Mouse (Mus musculus): ENCODE results near the gene Kbtbd12. TPM values are rescaled to one million over a fixed set of nuclear protein-coding genes. Genes with fewer than 3 reads are reported as not detected.

Gene Kbtbd12
- polyA plus RNA-seq, 1 experiment from 2014 or later: 1.1 TPM

DNA sequence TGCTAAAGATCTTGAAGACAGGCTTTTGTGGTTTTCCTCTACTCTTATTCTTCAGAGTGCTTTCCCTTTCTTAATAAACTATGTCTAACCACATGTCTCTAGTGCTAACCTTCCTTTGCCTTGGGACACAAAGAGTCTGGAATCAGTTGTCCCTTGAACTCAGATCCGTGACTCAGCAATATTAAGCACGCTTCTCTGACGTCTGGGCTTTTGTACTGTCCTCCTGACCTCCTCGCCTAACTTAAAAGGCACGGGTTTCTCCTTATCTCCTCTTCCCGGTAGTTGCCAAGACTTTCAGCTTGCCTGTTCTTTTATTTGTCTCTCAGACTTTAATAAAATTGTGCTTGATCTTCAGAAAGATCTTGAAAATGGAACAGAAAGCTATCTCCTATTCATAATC is 6.5 kb downstream of the Kbtbd12 start:
- 59% methylated on average over 6 of the region's 6 CpGs for WGBS
- no peak overlapping the region for H3K4me2 ChIP-seq (ENCODE audit: low read length)
- ATAC-seq: no peak

DNA sequence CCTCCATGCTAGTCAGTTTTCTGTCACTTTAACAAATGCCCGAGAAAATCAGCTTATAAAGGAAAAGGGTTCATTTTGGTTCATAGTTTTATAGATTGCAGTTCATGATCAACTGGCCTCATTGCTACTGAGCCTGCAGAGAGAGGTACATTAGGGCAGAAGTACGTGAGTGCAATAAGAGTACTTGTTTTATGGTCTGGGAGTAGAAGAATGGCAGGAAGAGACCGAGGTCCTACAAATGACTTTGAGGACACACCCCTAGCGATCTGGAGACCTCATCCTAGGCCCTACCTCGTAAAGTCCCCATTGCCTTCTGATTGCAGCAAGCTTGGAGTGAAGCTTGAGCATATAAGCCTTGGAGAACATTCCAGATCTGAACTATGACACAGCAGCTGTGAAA is 7.2 kb downstream of the Kbtbd12 start:
- H3K27ac ChIP-seq (ENCODE audit: low read length): no peak overlapping the region
- no peak for ATAC-seq

More for the DNA sequence above, 6.5 kb downstream of the Kbtbd12 start:
- no peak overlapping the region for H3K4me3 ChIP-seq (ENCODE audit: low read depth, low read length)
- H3K9ac ChIP-seq (ENCODE audit: low read depth, low read length): no peak overlapping the region
- H3K27me3 ChIP-seq (ENCODE audit: control insufficient read depth, insufficient read depth, low read depth, low read length): no peaks in the 10 kb centered on the region
- no peaks in the 10 kb centered on the region for H3K9me3 ChIP-seq (replicated peaks; ENCODE audit: control insufficient read depth, low read length, poor library complexity, severe bottlenecking)
- no peaks in the 10 kb centered on the region for H3K36me3 ChIP-seq (ENCODE audit: control insufficient read depth, insufficient read depth, low read length)
- no peak overlapping the region for H3K27ac ChIP-seq (ENCODE audit: low read length)
- peaks cover 11% of the 10 kb centered on the region for H3K4me1 ChIP-seq (ENCODE audit: control insufficient read depth, insufficient read depth, low read length)

DNA sequence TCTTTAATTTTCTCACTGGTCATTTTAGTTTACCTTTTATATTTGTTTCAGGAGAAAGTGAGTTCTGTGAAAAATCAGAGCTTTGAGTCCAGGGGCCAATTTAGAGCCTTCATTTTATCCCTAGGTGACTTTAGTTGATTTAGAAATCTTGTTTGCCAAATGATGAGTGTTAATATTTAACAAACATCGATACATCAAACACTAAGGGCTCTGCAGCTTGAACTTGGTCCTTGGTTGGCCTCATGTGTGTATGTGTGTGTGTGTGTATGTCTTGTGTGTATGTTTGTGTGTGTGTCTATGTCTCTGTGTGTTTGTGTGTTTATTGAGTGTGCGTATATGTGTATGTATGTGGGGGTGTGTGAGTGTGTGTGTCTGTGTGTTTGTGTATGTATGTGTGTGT is 7.9 kb downstream of the Kbtbd12 start:
- Histone ChIP-seq H3K27me3 (ENCODE audit: control insufficient read depth, insufficient read depth, low read depth, low read length) (no peaks in the 10 kb centered on the region), H3K9me3 (replicated peaks; ENCODE audit: control insufficient read depth, low read length, poor library complexity, severe bottlenecking) (no peaks in the 10 kb centered on the region), H3K36me3 (ENCODE audit: control insufficient read depth, insufficient read depth, low read length) (no peaks in the 10 kb centered on the region), H3K4me2 (ENCODE audit: low read length) (no peak overlapping the region), H3K4me3 (ENCODE audit: low read depth, low read length) (no peak overlapping the region), H3K9ac (ENCODE audit: low read depth, low read length) (no peak overlapping the region), H3K4me1 (ENCODE audit: control insufficient read depth, insufficient read depth, low read length) (peaks cover 12% of the 10 kb centered on the region), H3K27ac (ENCODE audit: low read length) (no peak overlapping the region)
- no peak for ATAC-seq
- 87% methylated on average over 2 of the region's 2 CpGs for WGBS

More for the DNA sequence above, 7.2 kb downstream of the Kbtbd12 start:
- Histone ChIP-seq H3K9me3 (replicated peaks; ENCODE audit: control insufficient read depth, low read length, poor library complexity, severe bottlenecking) (no peaks in the 10 kb centered on the region), H3K4me2 (ENCODE audit: low read length) (no peak overlapping the region), H3K4me3 (ENCODE audit: low read depth, low read length) (no peak overlapping the region), H3K4me1 (ENCODE audit: control insufficient read depth, insufficient read depth, low read length) (peaks cover 12% of the 10 kb centered on the region), H3K36me3 (ENCODE audit: control insufficient read depth, insufficient read depth, low read length) (no peaks in the 10 kb centered on the region), H3K27me3 (ENCODE audit: control insufficient read depth, insufficient read depth, low read depth, low read length) (no peaks in the 10 kb centered on the region), H3K9ac (ENCODE audit: low read depth, low read length) (no peak overlapping the region)
- 82% methylated on average over 5 of the region's 5 CpGs for WGBS

DNA sequence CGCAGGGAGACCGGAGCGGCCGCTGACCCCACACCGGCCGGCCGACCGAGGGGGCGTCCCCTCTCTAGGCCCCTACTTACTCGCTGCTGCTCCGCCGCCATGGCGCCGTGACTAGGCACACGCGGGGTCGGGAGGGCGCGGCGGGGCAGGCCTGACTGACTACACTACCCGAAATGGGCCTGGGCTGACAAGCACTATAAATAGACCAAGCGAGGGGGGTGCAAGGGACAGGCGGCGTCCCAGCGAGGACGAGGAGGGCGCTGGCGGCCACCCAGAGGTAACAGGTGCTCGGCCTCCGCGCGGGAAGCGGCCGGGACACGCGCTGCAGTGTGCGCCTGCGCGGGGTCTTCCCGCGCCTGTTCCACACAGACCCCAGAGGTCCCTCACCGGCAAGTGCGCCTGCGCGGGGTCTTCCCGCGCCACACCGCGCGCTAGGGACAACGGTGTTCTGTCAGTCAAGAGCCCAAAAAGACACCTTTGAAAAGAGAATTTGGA is 10.4 kb downstream of the Kbtbd12 start:
- under 1% methylated on average over 51 of the region's 51 CpGs for WGBS
- no peaks in the 10 kb centered on the region for H3K9me3 ChIP-seq (replicated peaks; ENCODE audit: control insufficient read depth, low read length, poor library complexity, severe bottlenecking)
- peak; percentile 96 for ATAC-seq
- H3K36me3 ChIP-seq (ENCODE audit: control insufficient read depth, insufficient read depth, low read length): no peaks in the 10 kb centered on the region
- no peaks in the 10 kb centered on the region for H3K27me3 ChIP-seq (ENCODE audit: control insufficient read depth, insufficient read depth, low read depth, low read length)
- H3K27ac ChIP-seq (ENCODE audit: low read length): peak overlapping the region; percentile 90
- peak overlapping the region; percentile 82 for H3K9ac ChIP-seq (ENCODE audit: low read depth, low read length)
- H3K4me3 ChIP-seq (ENCODE audit: low read depth, low read length): peak overlapping the region; percentile 62
- peaks cover 12% of the 10 kb centered on the region for H3K4me1 ChIP-seq (ENCODE audit: control insufficient read depth, insufficient read depth, low read length)
- peak overlapping the region; percentile 97 for H3K4me2 ChIP-seq (ENCODE audit: low read length)

DNA sequence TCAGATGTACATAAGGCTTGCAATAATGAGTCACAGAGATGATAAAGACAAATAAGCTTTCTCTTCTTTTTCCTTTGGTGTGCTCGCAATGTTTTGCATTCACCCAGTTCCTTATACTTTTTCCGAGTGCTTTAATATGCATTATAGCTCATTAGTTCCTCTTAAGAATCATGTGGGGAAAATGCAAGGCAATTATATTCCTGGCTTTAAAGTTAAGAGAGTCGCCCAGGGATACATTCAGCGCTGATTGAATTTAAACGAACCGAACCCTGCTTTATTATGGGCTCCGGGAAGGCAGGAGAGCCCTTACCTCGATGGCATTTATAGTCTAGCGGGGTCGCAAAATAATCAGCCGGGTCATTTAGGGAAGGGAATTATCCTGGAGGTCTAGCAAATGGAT is 10.8 kb downstream of the Kbtbd12 start:
- Histone ChIP-seq H3K4me2 (ENCODE audit: low read length) (peak overlapping the region; percentile 97), H3K36me3 (ENCODE audit: control insufficient read depth, insufficient read depth, low read length) (no peaks in the 10 kb centered on the region), H3K9ac (ENCODE audit: low read depth, low read length) (peak overlapping the region; percentile 82), H3K4me1 (ENCODE audit: control insufficient read depth, insufficient read depth, low read length) (peaks cover 12% of the 10 kb centered on the region), H3K27me3 (ENCODE audit: control insufficient read depth, insufficient read depth, low read depth, low read length) (no peaks in the 10 kb centered on the region), H3K9me3 (replicated peaks; ENCODE audit: control insufficient read depth, low read length, poor library complexity, severe bottlenecking) (no peaks in the 10 kb centered on the region), H3K4me3 (ENCODE audit: low read depth, low read length) (peak overlapping the region; percentile 62), H3K27ac (ENCODE audit: low read length) (peak overlapping the region; percentile 90)
- WGBS: 14% methylated on average over 11 of the region's 11 CpGs
- peak; percentile 62 for ATAC-seq

DNA sequence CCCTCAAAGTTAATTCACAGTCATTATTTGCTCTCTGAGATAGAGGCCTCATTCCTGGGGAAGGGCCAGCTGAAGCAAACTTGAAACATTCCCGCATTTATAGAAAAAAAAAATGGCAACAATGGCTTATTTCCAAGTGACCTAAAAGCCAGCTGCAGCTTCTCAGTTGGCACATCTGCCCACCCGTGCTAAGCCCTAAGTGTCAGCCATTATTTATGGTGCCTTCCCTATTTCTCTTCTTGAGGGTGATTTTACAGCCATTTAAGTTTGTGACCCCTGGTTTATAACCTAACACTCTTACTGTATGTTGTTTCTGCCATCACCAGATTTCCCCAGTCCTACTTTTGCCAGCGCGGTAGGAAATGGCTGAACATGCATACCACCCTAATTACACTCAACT is 11.3 kb downstream of the Kbtbd12 start:
- 63% methylated on average over 4 of the region's 4 CpGs for WGBS

DNA sequence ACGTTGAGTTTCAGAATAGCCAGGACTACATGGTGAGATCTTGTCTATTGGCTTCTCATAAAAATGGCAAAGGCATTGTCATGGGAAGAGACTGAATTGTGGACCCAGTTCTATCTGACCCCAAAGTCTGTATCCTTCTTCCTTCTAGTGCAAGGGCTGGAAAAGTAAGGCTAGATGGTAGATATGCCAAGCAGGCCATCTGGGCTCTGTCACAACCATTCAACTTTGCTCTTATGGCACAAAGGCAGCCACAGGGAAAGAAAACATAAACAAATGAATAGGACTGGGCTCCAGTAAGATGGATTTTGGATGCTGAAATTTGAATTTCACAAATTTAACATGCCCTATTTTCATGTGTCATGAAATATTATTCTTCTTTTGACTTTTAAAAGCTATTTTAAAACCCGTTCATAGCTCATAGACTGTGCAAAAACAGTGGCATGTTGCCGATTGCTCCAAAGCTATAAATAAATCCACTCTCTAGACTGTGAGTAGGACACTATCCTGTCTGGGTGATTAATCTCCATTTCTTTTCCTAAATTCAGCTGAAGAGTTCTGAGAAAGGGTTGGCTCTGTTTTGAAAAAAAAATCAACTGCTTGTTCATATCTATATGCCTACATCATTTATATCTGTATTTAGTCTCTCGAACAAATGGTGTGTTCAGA is 15.8 kb downstream of the Kbtbd12 start:
- no peak overlapping the region for H3K9ac ChIP-seq (ENCODE audit: low read depth, low read length)
- no peak overlapping the region for H3K27ac ChIP-seq (ENCODE audit: low read length)
- ATAC-seq: no peak
- H3K4me1 ChIP-seq (ENCODE audit: control insufficient read depth, insufficient read depth, low read length): peaks cover 9% of the 10 kb centered on the region
- no peaks in the 10 kb centered on the region for H3K9me3 ChIP-seq (replicated peaks; ENCODE audit: control insufficient read depth, low read length, poor library complexity, severe bottlenecking)
- no peaks in the 10 kb centered on the region for H3K36me3 ChIP-seq (ENCODE audit: control insufficient read depth, insufficient read depth, low read length)
- no peaks in the 10 kb centered on the region for H3K27me3 ChIP-seq (ENCODE audit: control insufficient read depth, insufficient read depth, low read depth, low read length)
- 85% methylated on average over 4 of the region's 4 CpGs for WGBS
- H3K4me3 ChIP-seq (ENCODE audit: low read depth, low read length): no peak overlapping the region
- no peak overlapping the region for H3K4me2 ChIP-seq (ENCODE audit: low read length)

More for the DNA sequence above, 11.3 kb downstream of the Kbtbd12 start:
- Histone ChIP-seq H3K4me3 (ENCODE audit: low read depth, low read length) (no peak overlapping the region), H3K27ac (ENCODE audit: low read length) (peak overlapping the region; percentile 55), H3K36me3 (ENCODE audit: control insufficient read depth, insufficient read depth, low read length) (no peaks in the 10 kb centered on the region), H3K9me3 (replicated peaks; ENCODE audit: control insufficient read depth, low read length, poor library complexity, severe bottlenecking) (no peaks in the 10 kb centered on the region), H3K9ac (ENCODE audit: low read depth, low read length) (no peak overlapping the region), H3K27me3 (ENCODE audit: control insufficient read depth, insufficient read depth, low read depth, low read length) (no peaks in the 10 kb centered on the region), H3K4me1 (ENCODE audit: control insufficient read depth, insufficient read depth, low read length) (peaks cover 12% of the 10 kb centered on the region), H3K4me2 (ENCODE audit: low read length) (peak overlapping the region; percentile 97; the same call in 1 of the 2 replicates)
- no peak for ATAC-seq

DNA sequence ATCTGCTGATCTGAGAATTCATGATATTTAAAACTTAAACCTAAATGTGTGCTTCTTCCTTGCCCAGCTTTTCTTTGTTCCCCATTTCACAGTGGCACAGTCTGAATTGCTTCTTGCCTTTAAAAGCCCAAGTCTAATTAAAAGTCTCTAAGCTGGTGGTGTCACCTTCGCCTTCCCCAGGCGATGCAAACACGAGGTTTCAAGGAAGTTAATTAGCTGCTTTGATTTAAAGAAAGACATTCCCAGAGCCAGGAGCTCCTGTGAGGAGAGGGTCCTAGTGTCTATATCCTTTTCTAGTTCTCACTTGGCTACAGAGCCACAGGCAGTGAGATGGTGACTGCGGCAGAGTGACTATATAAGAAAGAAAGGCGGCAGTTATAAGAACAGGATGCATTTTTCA is 18.2 kb downstream of the Kbtbd12 start:
- H3K36me3 ChIP-seq (ENCODE audit: control insufficient read depth, insufficient read depth, low read length): no peaks in the 10 kb centered on the region
- H3K9ac ChIP-seq (ENCODE audit: low read depth, low read length): no peak overlapping the region
- H3K9me3 ChIP-seq (replicated peaks; ENCODE audit: control insufficient read depth, low read length, poor library complexity, severe bottlenecking): no peaks in the 10 kb centered on the region
- H3K4me3 ChIP-seq (ENCODE audit: low read depth, low read length): no peak overlapping the region
- no peak overlapping the region for H3K4me2 ChIP-seq (ENCODE audit: low read length)
- no peak for ATAC-seq
- no peaks in the 10 kb centered on the region for H3K27me3 ChIP-seq (ENCODE audit: control insufficient read depth, insufficient read depth, low read depth, low read length)
- H3K4me1 ChIP-seq (ENCODE audit: control insufficient read depth, insufficient read depth, low read length): peaks cover 3% of the 10 kb centered on the region; the same call in 1 of the 2 replicates
- 29% methylated on average over 5 of the region's 5 CpGs for WGBS
- H3K27ac ChIP-seq (ENCODE audit: low read length): peak overlapping the region; percentile 22; the same call in 1 of the 2 replicates

DNA sequence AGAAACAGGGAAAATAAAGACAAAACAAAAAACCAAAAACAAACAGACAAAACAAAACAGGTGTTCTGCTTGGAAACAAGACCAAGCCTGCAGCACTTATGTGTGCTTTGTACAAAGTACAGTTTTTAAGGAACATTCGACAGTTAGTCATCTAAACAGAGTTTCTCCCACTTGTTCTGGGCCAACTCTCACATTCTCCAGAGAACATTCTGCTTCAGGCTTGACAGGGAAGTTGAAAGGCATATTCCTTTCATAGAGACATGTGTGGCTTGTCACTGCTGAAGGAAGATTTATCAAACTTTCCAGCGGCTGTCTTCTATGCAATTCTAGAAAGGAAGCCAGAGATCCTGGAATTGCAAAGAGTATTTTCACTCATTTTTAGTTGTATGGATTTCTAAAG is 22.4 kb downstream of the Kbtbd12 start:
- whole genome bisulfite sequencing: 90% methylated on average over 2 of the region's 2 CpGs
- no peak overlapping the region for H3K27ac ChIP-seq (ENCODE audit: low read length)
- H3K9ac ChIP-seq (ENCODE audit: low read depth, low read length): no peak overlapping the region
- ATAC-seq: no peak
- H3K4me2 ChIP-seq (ENCODE audit: low read length): no peak overlapping the region
- H3K27me3 ChIP-seq (ENCODE audit: control insufficient read depth, insufficient read depth, low read depth, low read length): no peaks in the 10 kb centered on the region
- peaks cover 3% of the 10 kb centered on the region; the same call in 1 of the 2 replicates for H3K4me1 ChIP-seq (ENCODE audit: control insufficient read depth, insufficient read depth, low read length)
- H3K4me3 ChIP-seq (ENCODE audit: low read depth, low read length): no peak overlapping the region
- no peaks in the 10 kb centered on the region for H3K36me3 ChIP-seq (ENCODE audit: control insufficient read depth, insufficient read depth, low read length)
- no peaks in the 10 kb centered on the region for H3K9me3 ChIP-seq (replicated peaks; ENCODE audit: control insufficient read depth, low read length, poor library complexity, severe bottlenecking)

All from midbrain, embryonic 16.5 days (tissue).